Mouse (Mus musculus) lung, adult 2 months (tissue): ENCODE measurements around the gene Coro2b.

ENCODE experiments used
- CTCF ChIP-seq: fragments of 200-500 bp; IDR thresholded peaks from 2 replicates; pipeline ENCODE4 v1.5.1; 2011; ENCODE audit warnings: mild to moderate bottlenecking, low read length, control low read depth; ENCODE audit not compliant: insufficient read depth
- POLR2A ChIP-seq: fragments of 200-500 bp; IDR thresholded peaks from 2 replicates; pipeline ENCODE4 v1.6.1; 2011; ENCODE audit warnings: low read depth, mild to moderate bottlenecking, control low read depth, low read length, borderline replicate concordance; ENCODE audit errors: extremely low read depth

DNA sequence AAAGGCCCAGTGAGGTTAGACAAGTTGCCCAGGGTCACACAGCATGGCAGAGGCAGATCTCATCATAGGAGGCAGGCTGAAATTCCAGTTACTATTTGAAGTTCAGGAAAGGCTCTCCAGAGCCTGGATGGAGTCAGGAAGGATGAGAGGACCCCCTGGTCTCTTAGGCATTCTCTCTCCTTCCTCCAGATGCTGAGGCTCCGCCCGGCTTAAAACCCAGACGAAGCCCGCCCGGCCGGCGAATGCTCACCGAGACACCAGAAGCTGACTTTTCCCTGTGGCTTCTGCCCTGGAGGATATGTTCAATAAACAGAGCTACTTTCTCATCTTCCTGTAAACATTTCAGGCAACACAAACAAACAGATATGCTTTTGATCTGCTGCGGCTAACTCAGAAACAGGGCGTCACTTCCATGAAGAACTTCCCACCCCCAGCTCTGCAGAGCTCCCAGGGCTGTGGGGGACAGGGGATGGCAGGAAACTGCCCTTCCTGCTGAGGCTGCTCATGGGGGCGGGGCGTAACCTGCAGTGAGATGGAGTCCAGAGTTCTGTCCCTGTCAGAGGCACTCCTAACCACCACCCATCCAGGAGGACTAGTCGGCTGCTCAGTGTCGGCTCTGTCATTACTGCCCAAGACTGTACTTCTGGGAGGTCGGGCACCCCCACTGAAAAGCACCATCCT is 13.9 kb downstream of the Coro2b start:
- no peak for TF ChIP-seq CTCF
- peak; percentile 52; the same call in 1 of the 2 replicates for TF ChIP-seq POLR2A
